Mouse (Mus musculus) brain, embryonic 14.5 days (tissue): Measurements from ENCODE around the gene Cab39.

Experiments
- CTCF ChIP-seq: fragments of 200-500 bp; IDR thresholded peaks from 2 replicates; pipeline ENCODE4 v1.5.1; 2012; ENCODE audit warnings: inconsistent platforms, mild to moderate bottlenecking, moderate library complexity, borderline replicate concordance; ENCODE audit not compliant: insufficient read depth, insufficient read length; ENCODE audit errors: extremely low read depth
- POLR2A ChIP-seq: fragments of 200-500 bp; IDR thresholded peaks from 2 replicates; pipeline ENCODE4 v1.6.1; 2012; ENCODE audit warnings: mild to moderate bottlenecking, inconsistent platforms, borderline replicate concordance; ENCODE audit not compliant: poor library complexity, insufficient read depth, insufficient read length, severe bottlenecking; ENCODE audit errors: extremely low read depth

DNA sequence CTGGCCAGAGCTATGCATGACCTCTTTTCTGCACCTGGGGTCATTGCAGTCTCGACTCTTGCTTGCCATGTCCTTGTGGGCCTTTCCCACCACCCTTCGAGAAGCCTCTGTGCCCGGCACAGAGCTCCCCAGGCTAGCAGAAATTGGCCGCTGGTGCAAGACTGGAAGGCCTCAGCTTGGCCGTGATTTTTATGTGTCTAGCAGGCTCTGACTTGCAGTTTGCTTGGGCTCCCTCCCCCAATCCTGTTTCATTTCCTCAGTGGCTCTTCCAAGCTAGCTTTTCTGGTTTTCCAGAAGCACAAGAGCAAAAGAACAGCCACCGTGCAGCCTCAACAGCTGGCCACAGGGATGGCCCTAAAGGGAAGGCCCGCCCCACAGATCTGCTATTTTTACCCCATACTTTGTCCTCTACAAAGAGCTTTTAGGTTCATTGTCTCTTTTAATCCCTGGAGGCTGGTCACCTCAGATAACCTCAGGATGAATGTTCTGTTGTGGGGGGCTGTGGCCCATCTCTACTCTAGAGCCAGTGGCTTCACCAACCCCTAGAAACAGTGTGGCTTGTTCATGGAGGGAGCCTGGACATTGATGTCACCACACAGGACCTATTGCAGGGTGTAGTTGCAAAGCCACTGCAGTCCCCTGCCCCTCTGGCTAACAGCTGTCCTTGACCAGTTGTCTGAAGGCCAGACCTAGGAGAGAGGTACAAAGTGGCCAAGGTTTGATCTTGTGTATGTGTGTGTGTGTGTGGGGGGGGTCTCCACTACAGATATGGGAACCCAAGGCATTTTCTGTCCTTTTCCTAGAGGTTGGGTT is 107.5 kb downstream of the Cab39 start:
- TF ChIP-seq POLR2A (no peak), CTCF (no peak)
